Comparison of ENCODE assay signal across 8 mouse cellular contexts in the genomic region with DNA sequence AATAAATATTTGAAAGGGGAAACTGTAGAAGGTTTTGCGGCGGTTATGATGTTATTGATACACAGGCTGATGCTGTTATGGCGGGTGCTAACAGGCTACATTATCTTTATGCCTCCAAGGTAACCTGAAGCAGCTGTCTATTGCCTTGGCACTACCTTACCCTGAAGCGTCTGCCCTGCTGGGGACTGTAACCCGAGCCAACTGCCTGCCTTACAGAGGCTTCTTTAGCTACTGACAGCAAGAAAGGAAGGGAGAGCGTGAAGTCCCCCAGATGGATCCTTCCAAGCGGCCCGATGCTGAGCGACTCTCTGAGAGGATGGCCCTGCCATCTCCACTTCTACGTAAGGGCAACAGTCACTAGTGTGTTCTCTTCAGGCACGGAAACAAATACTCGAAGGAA. TPM values are rescaled to one million over a fixed set of nuclear protein-coding genes. Genes with fewer than 3 reads are reported as not detected.
DNase-seq lines count a peak whose midpoint lies in the region; ATAC-seq and TF ChIP-seq lines count a peak whose summit lies in the region.

A gene (plus strand): TSS at position 303 of the 400 bp plus-strand sequence.

- H3K9ac ChIP-seq in heart, embryonic 12.5 days: no peak within 1 kb of the TSS
- no peak within 1 kb of the TSS for H3K9ac ChIP-seq in ES-Bruce4 (ENCODE audit: low read depth, poor library complexity, severe bottlenecking)
- H3K9ac ChIP-seq in neural tube, embryonic 12.5 days: no peak within 1 kb of the TSS

- H3K9me3 ChIP-seq in heart, embryonic 12.5 days (replicated peaks): no peaks in the 10 kb centered on the region
- no peaks in the 10 kb centered on the region for H3K9me3 ChIP-seq in ES-Bruce4 (replicated peaks; ENCODE audit: control insufficient read depth, insufficient read depth, low read length, poor library complexity, severe bottlenecking)
- no peaks in the 10 kb centered on the region for H3K9me3 ChIP-seq in neural tube, embryonic 12.5 days

- no peak within 1 kb of the TSS for H3K4me3 ChIP-seq in heart, embryonic 12.5 days
- H3K4me3 ChIP-seq in ES-Bruce4 (ENCODE audit: low read depth, low read length): no peak within 1 kb of the TSS
- H3K4me3 ChIP-seq in neural tube, embryonic 12.5 days: no peak within 1 kb of the TSS

- no peaks in the 10 kb centered on the region for H3K27me3 ChIP-seq in heart, embryonic 12.5 days (replicated peaks)
- no peaks in the 10 kb centered on the region for H3K27me3 ChIP-seq in ES-Bruce4 (ENCODE audit: control insufficient read depth, insufficient read depth, low read length, poor library complexity, severe bottlenecking)
- no peaks in the 10 kb centered on the region for H3K27me3 ChIP-seq in neural tube, embryonic 12.5 days (replicated peaks)

- TF ChIP-seq POLR2A in ES-Bruce4 (IDR thresholded peaks at IDR 0.05; ENCODE audit: insufficient read depth, low read length): no peak

- no peak for ATAC-seq in heart, embryonic 12.5 days (ENCODE audit: insufficient number of reproducible peaks, low FRiP score)
- no peak for ATAC-seq in erythroblast, adult 5-6 weeks (replicated peaks; ENCODE audit: low FRiP score, poor library complexity, severe bottlenecking)
- no peak for ATAC-seq in neural tube, embryonic 12.5 days (ENCODE audit: low FRiP score, low read depth)

- no peak for TF ChIP-seq EP300 in ES-Bruce4 (IDR thresholded peaks at IDR 0.05; ENCODE audit: insufficient read depth, low read depth, low read length)

- WGBS in heart, embryonic 12.5 days: 61% methylated on average over 12 of the region's 12 CpGs
- 71% methylated on average over 12 of the region's 12 CpGs for WGBS in neural tube, embryonic 12.5 days

- no peaks in the 10 kb centered on the region for H3K4me1 ChIP-seq in heart, embryonic 12.5 days (replicated peaks)
- no peaks in the 10 kb centered on the region for H3K4me1 ChIP-seq in ES-Bruce4 (ENCODE audit: control insufficient read depth, insufficient read depth, low read length)
- H3K4me1 ChIP-seq in neural tube, embryonic 12.5 days: no peaks in the 10 kb centered on the region

- no peak for DNase-seq in heart, adult 18-20 months
- DNase-seq in layer of hippocampus, postnatal 14 days (ENCODE audit: low spot score in 2 of 2): no peak
- DNase-seq in urinary bladder, postnatal 10 days (ENCODE audit: low spot score): no peak
- DNase-seq in right cerebral cortex, postnatal 14 days: no peak

- H3K27ac ChIP-seq in heart, embryonic 12.5 days (ENCODE audit: poor library complexity, severe bottlenecking): no peak within 1 kb of the TSS
- no peak within 1 kb of the TSS for H3K27ac ChIP-seq in ES-Bruce4 (ENCODE audit: insufficient read depth, low read length)
- H3K27ac ChIP-seq in neural tube, embryonic 12.5 days: no peak within 1 kb of the TSS

- no peak within 1 kb of the TSS for H3K4me2 ChIP-seq in heart, embryonic 12.5 days
- no peak within 1 kb of the TSS for H3K4me2 ChIP-seq in neural tube, embryonic 12.5 days (replicated peaks)

- no peaks in the 10 kb centered on the region for H3K36me3 ChIP-seq in heart, embryonic 12.5 days
- no peaks in the 10 kb centered on the region for H3K36me3 ChIP-seq in ES-Bruce4 (ENCODE audit: control insufficient read depth, insufficient read depth, low read length, poor library complexity, severe bottlenecking)
- H3K36me3 ChIP-seq in neural tube, embryonic 12.5 days: no peaks in the 10 kb centered on the region

- no peak for TF ChIP-seq CTCF in ES-Bruce4 (IDR thresholded peaks at IDR 0.05; ENCODE audit: low read depth, low read length)

RNA-seq across cellular contexts. Expression of the gene that starts here (rescaled TPM):
- polyA plus RNA-seq in heart, embryonic 12.5 days (2016; fragmentation: Nextera tagmentation; extraction: Ambion mirVana): 32.5 and 34.7 TPM in 2 replicates
- 10 to 100 TPM in 1 of 2 experiments, 1 to 10 TPM in 1; 5.5 to 11.9 TPM for total RNA-seq in heart, adult 18-20 months (2021)
- polyA plus RNA-seq in ES-Bruce4 (2011; ENCODE audit: insufficient read depth, insufficient read length, low read depth, missing spikeins): 46.0 and 54.4 TPM in 2 replicates
- 180 and 207 TPM in 2 replicates for total RNA-seq in erythroblast, adult 5-6 weeks (2015; ENCODE audit: low replicate concordance)
- 121 and 136 TPM in 2 replicates for total RNA-seq in erythroblast, adult 5-6 weeks (2017; ENCODE audit: low replicate concordance)
- 10 to 100 TPM; 24.5 to 26.5 TPM for total RNA-seq in layer of hippocampus, postnatal 14 days (2021)
- polyA plus RNA-seq in neural tube, embryonic 12.5 days (2016; fragmentation: Nextera tagmentation; extraction: Ambion mirVana): 41.1 and 51.8 TPM in 2 replicates

Comparison
In these comparisons a context has a peak if more than half of its experiments do, and no peak if none do; other contexts are left out.
1. RNA of the gene that starts here (total RNA-seq): 121 to 207 TPM in erythroblast, adult 5-6 weeks; 24.5 to 26.5 TPM in layer of hippocampus, postnatal 14 days and 5.5 to 11.9 TPM in heart, adult 18-20 months; every median in the first group is over 4 times any median in the second.